Mouse (Mus musculus): ENCODE measurements around the gene T. TPM values are rescaled to one million over a fixed set of nuclear protein-coding genes. Genes with fewer than 3 reads are reported as not detected.

The T gene
- polyA plus RNA-seq, 1 experiment from 2014 or later: 0.17 TPM

- Histone ChIP-seq H3K36me3 (ENCODE audit: control insufficient read depth, insufficient read depth, low read length) (no peaks in the 10 kb centered on the region), H3K9me3 (ENCODE audit: control insufficient read depth, low read length) (no peaks in the 10 kb centered on the region), H3K4me2 (ENCODE audit: low read depth, low read length) (no peak overlapping the region), H3K4me1 (ENCODE audit: control insufficient read depth, insufficient read depth, low read length) (no peaks in the 10 kb centered on the region), H3K4me3 (ENCODE audit: low read length) (no peak overlapping the region), H3K27ac (ENCODE audit: low read length) (no peak overlapping the region), H3K27me3 (replicated peaks; ENCODE audit: control insufficient read depth, insufficient read depth, low read length) (no peaks in the 10 kb centered on the region), H3K9ac (ENCODE audit: low read depth, low read length) (no peak overlapping the region)
- WGBS: 83% methylated on average over 7 of the region's 7 CpGs
- no peak for ATAC-seq
Observed at GRCm38 (mm10) chr17:8482876-8483275, 48.7 kb downstream of the T start.

GRCm38 (mm10) chr17:8484246-8484645 is 50.0 kb downstream of the T start:
- Histone ChIP-seq H3K4me3 (ENCODE audit: low read length) (no peak overlapping the region), H3K4me1 (ENCODE audit: control insufficient read depth, insufficient read depth, low read length) (no peaks in the 10 kb centered on the region), H3K9ac (ENCODE audit: low read depth, low read length) (no peak overlapping the region), H3K27me3 (replicated peaks; ENCODE audit: control insufficient read depth, insufficient read depth, low read length) (no peaks in the 10 kb centered on the region), H3K27ac (ENCODE audit: low read length) (no peak overlapping the region), H3K36me3 (ENCODE audit: control insufficient read depth, insufficient read depth, low read length) (no peaks in the 10 kb centered on the region), H3K9me3 (ENCODE audit: control insufficient read depth, low read length) (no peaks in the 10 kb centered on the region), H3K4me2 (ENCODE audit: low read depth, low read length) (no peak overlapping the region)
- 53% methylated on average over 3 of the region's 3 CpGs for WGBS
- no peak for ATAC-seq

GRCm38 (mm10) chr17:8485146-8485545 is 50.9 kb downstream of the T start:
- H3K4me2 ChIP-seq (ENCODE audit: low read depth, low read length): no peak overlapping the region
- no peaks in the 10 kb centered on the region for H3K4me1 ChIP-seq (ENCODE audit: control insufficient read depth, insufficient read depth, low read length)
- H3K36me3 ChIP-seq (ENCODE audit: control insufficient read depth, insufficient read depth, low read length): no peaks in the 10 kb centered on the region
- H3K9me3 ChIP-seq (ENCODE audit: control insufficient read depth, low read length): no peaks in the 10 kb centered on the region
- no peak overlapping the region for H3K9ac ChIP-seq (ENCODE audit: low read depth, low read length)
- no peak overlapping the region for H3K27ac ChIP-seq (ENCODE audit: low read length)
- no peaks in the 10 kb centered on the region for H3K27me3 ChIP-seq (replicated peaks; ENCODE audit: control insufficient read depth, insufficient read depth, low read length)
- no peak for ATAC-seq
- no peak overlapping the region for H3K4me3 ChIP-seq (ENCODE audit: low read length)

GRCm38 (mm10) chr17:8487824-8488223 is 53.6 kb downstream of the T start:
- Histone ChIP-seq H3K4me1 (ENCODE audit: control insufficient read depth, insufficient read depth, low read length) (no peaks in the 10 kb centered on the region), H3K27ac (ENCODE audit: low read length) (no peak overlapping the region), H3K27me3 (replicated peaks; ENCODE audit: control insufficient read depth, insufficient read depth, low read length) (no peaks in the 10 kb centered on the region), H3K9ac (ENCODE audit: low read depth, low read length) (no peak overlapping the region), H3K36me3 (ENCODE audit: control insufficient read depth, insufficient read depth, low read length) (no peaks in the 10 kb centered on the region), H3K4me3 (ENCODE audit: low read length) (no peak overlapping the region), H3K9me3 (ENCODE audit: control insufficient read depth, low read length) (no peaks in the 10 kb centered on the region), H3K4me2 (ENCODE audit: low read depth, low read length) (no peak overlapping the region)
- no peak for ATAC-seq
- WGBS: 46% methylated on average over 12 of the region's 12 CpGs

GRCm38 (mm10) chr17:8490971-8491370 is 56.7 kb downstream of the T start:
- no peaks in the 10 kb centered on the region for H3K36me3 ChIP-seq (ENCODE audit: control insufficient read depth, insufficient read depth, low read length)
- no peaks in the 10 kb centered on the region for H3K4me1 ChIP-seq (ENCODE audit: control insufficient read depth, insufficient read depth, low read length)
- no peaks in the 10 kb centered on the region for H3K9me3 ChIP-seq (ENCODE audit: control insufficient read depth, low read length)
- no peak for ATAC-seq
- 83% methylated on average over 5 of the region's 5 CpGs for WGBS
- H3K27me3 ChIP-seq (replicated peaks; ENCODE audit: control insufficient read depth, insufficient read depth, low read length): no peaks in the 10 kb centered on the region
- no peak overlapping the region for H3K27ac ChIP-seq (ENCODE audit: low read length)
- no peak overlapping the region for H3K4me2 ChIP-seq (ENCODE audit: low read depth, low read length)
- no peak overlapping the region for H3K4me3 ChIP-seq (ENCODE audit: low read length)
- H3K9ac ChIP-seq (ENCODE audit: low read depth, low read length): no peak overlapping the region

Other genes with a start within 250 kb of the T start
- 0.75 and 0.78 TPM in 2 replicates for gene Ccr6, start 198.4 kb upstream of the T start, polyA plus RNA-seq (2015; fragmentation: Nextera tagmentation; extraction: Ambion mirVana)
- 223 and 235 TPM in 2 replicates for gene Mpc1, start 151.5 kb upstream of the T start, polyA plus RNA-seq (2015; fragmentation: Nextera tagmentation; extraction: Ambion mirVana)
- 91.7 and 92.5 TPM in 2 replicates for gene Sft2d1, start 123.3 kb upstream of the T start, polyA plus RNA-seq (2015; fragmentation: Nextera tagmentation; extraction: Ambion mirVana)
- gene Prr18, start 97.0 kb upstream of the T start, polyA plus RNA-seq (2015; fragmentation: Nextera tagmentation; extraction: Ambion mirVana): 0.17 and 0.20 TPM in 2 replicates
- 0.22 and 0.24 TPM in 2 replicates for gene T2, start 78.4 kb upstream of the T start, polyA plus RNA-seq (2015; fragmentation: Nextera tagmentation; extraction: Ambion mirVana)
- gene Pde10a, start 90.9 kb downstream of the T start, polyA plus RNA-seq (2015; fragmentation: Nextera tagmentation; extraction: Ambion mirVana): 0.61 and 1.0 TPM in 2 replicates
- not detected in 2 replicates for gene Gm17087, start 132.5 kb downstream of the T start, polyA plus RNA-seq (2015; fragmentation: Nextera tagmentation; extraction: Ambion mirVana)

Measured in intestine, embryonic 16.5 days (tissue).